Mouse (Mus musculus) spleen, embryonic (tissue): ENCODE data around the gene Pcbp2.

Experiments
- CTCF ChIA-PET: fragments of 350-600 bp; sonication (Branson Sonifier 250); formaldehyde crosslinking; loops from one replicate; lab custom pipeline; 2022; lab: Charles Lee

The Pcbp2 gene

GRCm38 (mm10) chr15:102470183-102470604 is at the start of gene Pcbp2:
Gene Pcbp2, plus strand, starts transcription at chr15:102470539.
- CTCF ChIA-PET = interaction anchor here (0.5 to 0.6 kb wide), 2 partner anchors 270 to 806 kb away, joined by 3 to 5 read pairs; no protein-coding TSS in a partner anchor

GRCm38 (mm10) chr15:102420986-102421385 is 49.4 kb upstream of the Pcbp2 start:
- CTCF ChIA-PET = interaction anchor here (0.6 to 2.3 kb wide), 4 partner anchors 12 to 40 kb away, joined by 3 to 12 read pairs (median 4); no protein-coding TSS in a partner anchor

- CTCF ChIA-PET = interaction anchor here (0.6 to 2.3 kb wide), 2 partner anchors 16 to 40 kb away, joined by 3 to 12 read pairs; no protein-coding TSS in a partner anchor
Measured at GRCm38 (mm10) chr15:102421437-102421836, 48.9 kb upstream of the Pcbp2 start.

GRCm38 (mm10) chr15:102423602-102424240 is 46.6 kb upstream of the Pcbp2 start:
- CTCF ChIA-PET = no interaction called here

GRCm38 (mm10) chr15:102424657-102425056 is 45.7 kb upstream of the Pcbp2 start:
- CTCF ChIA-PET = no interaction called here

GRCm38 (mm10) chr15:102426963-102427362 is 43.4 kb upstream of the Pcbp2 start:
- CTCF ChIA-PET = interaction anchor here (0.7 to 1.2 kb wide), 2 partner anchors 22 to 28 kb away, joined by 3 to 8 read pairs; no protein-coding TSS in a partner anchor

GRCm38 (mm10) chr15:102432046-102432445 is 38.3 kb upstream of the Pcbp2 start:
- CTCF ChIA-PET = no interaction called here

GRCm38 (mm10) chr15:102433173-102433572 is 37.2 kb upstream of the Pcbp2 start:
- CTCF ChIA-PET = interaction anchor here (0.6 kb wide), 1 partner anchor 13 kb away, joined by 5 read pairs; no protein-coding TSS in a partner anchor

GRCm38 (mm10) chr15:102442490-102442889 is 27.8 kb upstream of the Pcbp2 start:
- CTCF ChIA-PET = no interaction called here

GRCm38 (mm10) chr15:102445146-102445545 is 25.2 kb upstream of the Pcbp2 start, which contains the start of gene Amhr2:
Gene Amhr2, plus strand, starts transcription at chr15:102445367.
- CTCF ChIA-PET = no interaction called here

- CTCF ChIA-PET = interaction anchor here (0.6 kb wide), 1 partner anchor 29 kb away, joined by 5 read pairs; no protein-coding TSS in a partner anchor
Measured at GRCm38 (mm10) chr15:102446448-102446847, 23.9 kb upstream of the Pcbp2 start.

GRCm38 (mm10) chr15:102449366-102449765 is 21.0 kb upstream of the Pcbp2 start:
- CTCF ChIA-PET = no interaction called here

- CTCF ChIA-PET = interaction anchor here (0.7 kb wide), 1 partner anchor 23 kb away, joined by 6 read pairs; no protein-coding TSS in a partner anchor
Measured at GRCm38 (mm10) chr15:102450928-102451327, 19.4 kb upstream of the Pcbp2 start.

GRCm38 (mm10) chr15:102451666-102452430 is 18.5 kb upstream of the Pcbp2 start:
- CTCF ChIA-PET = no interaction called here

- CTCF ChIA-PET = no interaction called here
Measured at GRCm38 (mm10) chr15:102455993-102456392, 14.3 kb upstream of the Pcbp2 start.

- CTCF ChIA-PET = interaction anchor here (0.7 kb wide), 2 partner anchors 46 to 383 kb away, joined by 4 to 9 read pairs; no protein-coding TSS in a partner anchor
Measured at GRCm38 (mm10) chr15:102458050-102458736, 12.1 kb upstream of the Pcbp2 start.

- CTCF ChIA-PET = interaction anchor here (0.5 to 1.2 kb wide), 4 partner anchors 46 to 167 kb away, joined by 3 to 5 read pairs (median 4); partner anchors contain the start of gene Atf7
Measured at GRCm38 (mm10) chr15:102458904-102459317, 11.4 kb upstream of the Pcbp2 start, which contains the start of gene Prr13. Gene Prr13, plus strand, starts transcription at chr15:102459028.

- CTCF ChIA-PET = interaction anchor here (0.5 to 1.2 kb wide), 3 partner anchors 70 to 166 kb away, joined by 3 to 5 read pairs (median 4); partner anchors contain the start of gene Atf7
Measured at GRCm38 (mm10) chr15:102459381-102459780, 11.0 kb upstream of the Pcbp2 start.

- CTCF ChIA-PET = interaction anchor here (1.2 kb wide), 1 partner anchor 166 kb away, joined by 4 read pairs; the partner anchor contains the start of gene Atf7
Measured at GRCm38 (mm10) chr15:102459847-102460246, 10.5 kb upstream of the Pcbp2 start.

GRCm38 (mm10) chr15:102460409-102460808 is 9.9 kb upstream of the Pcbp2 start:
- CTCF ChIA-PET = no interaction called here

- CTCF ChIA-PET = no interaction called here
Measured at GRCm38 (mm10) chr15:102460971-102461370, 9.4 kb upstream of the Pcbp2 start.
